Mouse (Mus musculus) brain, embryonic 14.5 days (tissue): Measurements from ENCODE around the gene Hist2h2ab.

Experiments
- CTCF ChIP-seq: fragments of 200-500 bp; IDR thresholded peaks from 2 replicates; pipeline ENCODE4 v1.5.1; 2012; ENCODE audit warnings: inconsistent platforms, mild to moderate bottlenecking, moderate library complexity, borderline replicate concordance; ENCODE audit not compliant: insufficient read depth, insufficient read length; ENCODE audit errors: extremely low read depth
- POLR2A ChIP-seq: fragments of 200-500 bp; IDR thresholded peaks from 2 replicates; pipeline ENCODE4 v1.6.1; 2012; ENCODE audit warnings: mild to moderate bottlenecking, inconsistent platforms, borderline replicate concordance; ENCODE audit not compliant: poor library complexity, insufficient read depth, insufficient read length, severe bottlenecking; ENCODE audit errors: extremely low read depth

- no peak for TF ChIP-seq CTCF
- no peak for TF ChIP-seq POLR2A
Measured at GRCm38 (mm10) chr3:96266132-96266710, 46.6 kb downstream of the Hist2h2ab start.
